Mouse (Mus musculus): ENCODE results near the gene Fam216b.

DNA sequence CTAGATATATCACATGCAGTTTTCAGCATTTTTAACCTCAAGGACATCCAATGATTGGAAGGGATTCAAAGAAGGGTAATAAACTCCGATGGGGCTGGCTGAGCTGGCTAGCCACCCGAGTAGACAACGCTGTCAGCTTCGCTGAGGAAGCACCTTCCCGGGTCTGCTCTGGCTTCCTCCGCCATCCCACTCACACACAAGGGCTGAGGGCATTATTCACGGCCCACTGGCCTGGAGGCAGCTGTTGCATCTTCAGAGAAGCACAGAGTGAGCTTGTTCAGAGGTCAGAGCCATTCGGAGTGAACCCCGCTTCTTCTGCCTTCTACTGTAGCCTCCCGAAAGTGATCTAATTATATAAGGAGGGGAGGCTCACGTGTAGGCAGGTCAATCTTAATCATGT lies 26.3 kb downstream of the Fam216b start:
- TF ChIP-seq MAX (IDR thresholded peaks at IDR 0.05) (no peak), USF1 (IDR thresholded peaks at IDR 0.05; ENCODE audit: low read depth) (no peak), CTCF (IDR thresholded peaks at IDR 0.05; ENCODE audit: control insufficient read depth, insufficient read depth, insufficient read length) (no peak)
